8 mouse cellular contexts compared by ENCODE assay signal in the genomic region with DNA sequence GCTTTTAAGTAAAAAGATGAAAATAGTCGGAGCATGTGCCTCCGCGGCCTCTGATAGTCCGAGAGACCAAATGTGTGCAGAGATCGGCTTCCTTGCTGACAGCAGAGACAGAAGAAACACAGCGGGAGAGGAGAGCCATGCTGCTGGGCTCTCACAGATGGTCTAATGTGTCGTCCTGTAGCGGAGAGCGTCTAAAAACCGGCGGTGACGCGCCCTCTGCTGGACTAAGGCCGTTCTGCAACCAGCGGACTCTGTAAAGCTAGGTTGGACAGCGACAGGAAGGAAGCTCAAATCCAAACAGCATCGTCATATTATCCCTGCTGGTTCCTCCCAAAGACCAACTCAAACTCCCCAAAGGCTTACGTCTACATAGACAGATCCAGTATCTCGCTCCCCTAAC. TPM values are rescaled to one million over a fixed set of nuclear protein-coding genes. Genes with fewer than 3 reads are reported as not detected.
DNase-seq lines count a peak whose midpoint lies in the region; ATAC-seq and TF ChIP-seq lines count a peak whose summit lies in the region.

No protein-coding gene starts in this region.

- no peak overlapping the region for H3K9ac ChIP-seq in intestine, postnatal 0 days (ENCODE audit: low read depth, low read length)
- peak overlapping the region; percentile 45 for H3K9ac ChIP-seq in midbrain, embryonic 11.5 days (ENCODE audit: low read length)

- peaks cover 7% of the 10 kb centered on the region; the same call in 1 of the 2 replicates for H3K27me3 ChIP-seq in intestine, postnatal 0 days (replicated peaks; ENCODE audit: control insufficient read depth, insufficient read depth, low read length)
- H3K27me3 ChIP-seq in midbrain, embryonic 11.5 days (ENCODE audit: control insufficient read depth, insufficient read depth, low read length): no peaks in the 10 kb centered on the region

- 0 out of 2 replicates have a peak overlapping the region, but pooled peaks have one; percentile 9 for H3K4me3 ChIP-seq in intestine, postnatal 0 days (ENCODE audit: low read depth, low read length)
- H3K4me3 ChIP-seq in midbrain, embryonic 11.5 days (ENCODE audit: low read depth, low read length): peak overlapping the region; percentile 24

- peak overlapping the region; percentile 46 for H3K4me2 ChIP-seq in intestine, postnatal 0 days (replicated peaks; ENCODE audit: low read depth)
- H3K4me2 ChIP-seq in midbrain, embryonic 11.5 days: peak overlapping the region; percentile 54

- intact Hi-C loops in left cerebral cortex, postnatal 4 days (cut with DNase I): loop anchor here (5.0 kb wide), 2 partner anchors 124 to 139 kb away; no protein-coding TSS in a partner anchor

- under 1% methylated on average over 19 of the region's 19 CpGs for WGBS in intestine, postnatal 0 days
- under 1% methylated on average over 19 of the region's 19 CpGs for WGBS in midbrain, embryonic 11.5 days

- ATAC-seq in granulocyte monocyte progenitor cell, adult 5-6 weeks (replicated peaks; ENCODE audit: poor library complexity, severe bottlenecking): peak; percentile 82
- peak; percentile 65; the same call in 1 of the 2 replicates for ATAC-seq in intestine, postnatal 0 days
- ATAC-seq in midbrain, embryonic 11.5 days (ENCODE audit: low FRiP score): peak; percentile 84
- no peak for ATAC-seq in activated CD4-positive, CD25-positive, alpha-beta regulatory T cell, adult 4 months

- H3K36me3 ChIP-seq in intestine, postnatal 0 days (ENCODE audit: control insufficient read depth, insufficient read depth): no peaks in the 10 kb centered on the region
- H3K36me3 ChIP-seq in midbrain, embryonic 11.5 days (ENCODE audit: control insufficient read depth, insufficient read depth, low read length): no peaks in the 10 kb centered on the region

- no peaks in the 10 kb centered on the region for H3K9me3 ChIP-seq in intestine, postnatal 0 days (ENCODE audit: control insufficient read depth)
- H3K9me3 ChIP-seq in midbrain, embryonic 11.5 days (ENCODE audit: control insufficient read depth, low read length): no peaks in the 10 kb centered on the region

- DNase-seq in adrenal gland, adult 2 months: peak; percentile 87
- peak; percentile 90 for DNase-seq in embryo, embryonic 9.5 days (ENCODE audit: extremely low spot score)
- DNase-seq in left cerebral cortex, postnatal 4 days: peak; percentile 97
- peak; percentile 100 for DNase-seq in midbrain, embryonic 11.5 days (ENCODE audit: low spot score, missing footprints)
- peak; percentile 59 for DNase-seq in skeletal muscle tissue, adult 2 months (ENCODE audit: low read depth, low spot score)

- H3K4me1 ChIP-seq in intestine, postnatal 0 days (replicated peaks; ENCODE audit: control insufficient read depth, insufficient read depth, low read length): no peaks in the 10 kb centered on the region; the same call in 1 of the 2 replicates
- H3K4me1 ChIP-seq in midbrain, embryonic 11.5 days (ENCODE audit: control insufficient read depth, insufficient read depth, low read length): peaks cover 4% of the 10 kb centered on the region

- H3K27ac ChIP-seq in intestine, postnatal 0 days (ENCODE audit: low read depth, low read length): no peak overlapping the region
- H3K27ac ChIP-seq in midbrain, embryonic 11.5 days (ENCODE audit: low read depth, low read length): no peak overlapping the region

- peak; percentile 96 for TF ChIP-seq CTCF in intestine, postnatal 0 days (IDR thresholded peaks at IDR 0.05; ENCODE audit: low read depth)

RNA-seq across cellular contexts. Expression of gene Abr, which starts 23.8 kb away (rescaled TPM):
- 10 to 100 TPM; 46.2 to 76.2 TPM for total RNA-seq in adrenal gland, adult 2 months (2021)
- polyA plus RNA-seq in adrenal gland, adult 2 months (2012; rRNA removed): 47.7 and 49.6 TPM in 2 replicates
- 39.3 and 53.0 TPM in 2 replicates for total RNA-seq in granulocyte monocyte progenitor cell, adult 5-6 weeks (2014; fragmentation: Nextera tagmentation)
- total RNA-seq in granulocyte monocyte progenitor cell, adult 5-6 weeks (2017): 48.2 and 54.3 TPM in 2 replicates
- 32.3 and 35.0 TPM in 2 replicates for polyA plus RNA-seq in intestine, postnatal 0 days (2015; fragmentation: Nextera tagmentation; extraction: Ambion mirVana)
- 100 to 1,000 TPM; 267 to 280 TPM for total RNA-seq in left cerebral cortex, postnatal 4 days (2021)
- polyA plus RNA-seq in midbrain, embryonic 11.5 days (2014; fragmentation: Nextera tagmentation; extraction: Ambion mirVana): 41.4 and 41.9 TPM in 2 replicates
- polyA plus RNA-seq in activated CD4-positive, CD25-positive, alpha-beta regulatory T cell, adult 4 months (2017; shearing (Covaris generic)): 10 to 100 TPM; 14.4 to 14.8 TPM

RNA-seq across cellular contexts. Expression of gene Bhlha9, which starts 26.3 kb away (rescaled TPM):
- not detected for total RNA-seq in adrenal gland, adult 2 months (2021)
- 0.21 TPM in 1 of 2 replicates, not detected in the other for polyA plus RNA-seq in adrenal gland, adult 2 months (2012; rRNA removed)
- not detected in 2 replicates for total RNA-seq in granulocyte monocyte progenitor cell, adult 5-6 weeks (2014; fragmentation: Nextera tagmentation)
- not detected in 2 replicates for total RNA-seq in granulocyte monocyte progenitor cell, adult 5-6 weeks (2017)
- polyA plus RNA-seq in intestine, postnatal 0 days (2015; fragmentation: Nextera tagmentation; extraction: Ambion mirVana): not detected in 2 replicates
- 1 to 10 TPM; 2.5 to 3.3 TPM for total RNA-seq in left cerebral cortex, postnatal 4 days (2021)
- polyA plus RNA-seq in midbrain, embryonic 11.5 days (2014; fragmentation: Nextera tagmentation; extraction: Ambion mirVana): 0.14 TPM in 1 of 2 replicates, not detected in the other
- not detected for polyA plus RNA-seq in activated CD4-positive, CD25-positive, alpha-beta regulatory T cell, adult 4 months (2017; shearing (Covaris generic))

RNA-seq across cellular contexts. Expression of gene Trarg1, which starts 33.7 kb away (rescaled TPM):
- total RNA-seq in adrenal gland, adult 2 months (2021): 10 to 100 TPM; 30.0 to 67.3 TPM
- polyA plus RNA-seq in adrenal gland, adult 2 months (2012; rRNA removed): 15.9 and 18.5 TPM in 2 replicates
- total RNA-seq in granulocyte monocyte progenitor cell, adult 5-6 weeks (2014; fragmentation: Nextera tagmentation): not detected in 2 replicates
- total RNA-seq in granulocyte monocyte progenitor cell, adult 5-6 weeks (2017): not detected in 2 replicates
- polyA plus RNA-seq in intestine, postnatal 0 days (2015; fragmentation: Nextera tagmentation; extraction: Ambion mirVana): 0.85 and 0.96 TPM in 2 replicates
- total RNA-seq in left cerebral cortex, postnatal 4 days (2021): under 1 TPM; 0.30 to 0.68 TPM
- 0.04 TPM in 1 of 2 replicates, not detected in the other for polyA plus RNA-seq in midbrain, embryonic 11.5 days (2014; fragmentation: Nextera tagmentation; extraction: Ambion mirVana)
- polyA plus RNA-seq in activated CD4-positive, CD25-positive, alpha-beta regulatory T cell, adult 4 months (2017; shearing (Covaris generic)): under 1 TPM in 1 of 2 experiments, not detected in 1; 0.56 TPM
